Mouse (Mus musculus) thymus, postnatal 25 days (tissue): ENCODE measurements around the gene Rad23a.

Source experiments
- DNase-seq: peaks from one replicate; pipeline ENCODE4 v3.0.0; 2022

Gene Rad23a

DNA sequence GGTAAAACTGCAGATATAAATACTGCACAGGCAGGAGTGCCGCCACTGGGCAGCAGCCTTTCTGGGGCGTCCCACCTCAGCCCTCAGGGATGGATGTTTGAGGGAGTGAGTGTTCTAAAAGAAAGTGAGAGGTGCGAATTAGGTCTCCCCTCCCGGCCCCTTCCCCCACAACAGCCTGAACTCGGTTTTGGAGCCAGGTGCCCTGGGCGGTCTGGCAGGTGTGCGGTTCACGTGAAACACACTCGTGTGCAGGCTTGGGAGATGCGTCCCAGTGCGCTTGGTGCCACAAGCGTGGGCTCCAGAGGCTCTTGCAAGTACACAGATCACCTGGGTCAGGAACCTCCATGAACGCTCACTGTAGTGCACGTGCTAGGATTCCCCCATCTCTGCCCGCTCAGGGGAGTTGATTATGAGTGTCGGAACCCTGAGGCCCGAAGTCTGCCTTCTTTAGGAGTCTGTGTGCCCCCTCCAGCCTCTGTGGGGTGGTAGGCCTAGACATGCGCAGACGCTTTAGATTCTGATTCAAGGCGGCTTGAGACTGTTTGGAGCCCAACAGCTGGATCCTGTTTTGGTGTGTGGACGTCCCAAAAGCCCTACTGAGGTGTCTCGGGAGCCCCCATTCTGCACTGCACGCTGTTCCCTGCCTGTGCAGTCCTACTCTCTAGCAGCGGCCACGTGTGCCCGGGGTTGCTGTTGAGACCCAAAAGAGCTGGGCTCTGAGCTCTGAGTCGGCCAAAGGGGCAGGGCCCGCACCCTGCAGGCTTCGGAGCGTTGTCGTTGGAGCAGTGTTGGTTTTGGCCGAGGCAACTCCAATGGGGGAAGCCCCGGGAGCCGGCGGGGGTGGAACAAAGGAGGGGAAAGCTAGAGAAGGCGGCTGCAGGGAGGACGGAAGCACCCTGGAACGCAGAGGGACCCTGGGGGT, 54.4 kb downstream of the Rad23a start:
- DNase-seq: no peak

DNA sequence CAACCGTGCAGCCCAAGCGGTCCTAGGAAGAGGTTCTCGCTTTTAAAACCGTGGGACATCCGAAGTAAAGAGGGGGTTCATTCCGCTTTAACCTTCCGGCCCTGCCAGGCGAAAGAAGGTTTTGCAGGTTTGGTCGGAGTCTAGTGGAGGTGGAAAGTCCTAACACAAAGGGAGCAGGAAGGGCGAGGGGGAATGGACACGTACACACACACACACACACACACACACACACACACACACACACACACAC, 55.0 kb downstream of the Rad23a start:
- DNase-seq: no peak

DNA sequence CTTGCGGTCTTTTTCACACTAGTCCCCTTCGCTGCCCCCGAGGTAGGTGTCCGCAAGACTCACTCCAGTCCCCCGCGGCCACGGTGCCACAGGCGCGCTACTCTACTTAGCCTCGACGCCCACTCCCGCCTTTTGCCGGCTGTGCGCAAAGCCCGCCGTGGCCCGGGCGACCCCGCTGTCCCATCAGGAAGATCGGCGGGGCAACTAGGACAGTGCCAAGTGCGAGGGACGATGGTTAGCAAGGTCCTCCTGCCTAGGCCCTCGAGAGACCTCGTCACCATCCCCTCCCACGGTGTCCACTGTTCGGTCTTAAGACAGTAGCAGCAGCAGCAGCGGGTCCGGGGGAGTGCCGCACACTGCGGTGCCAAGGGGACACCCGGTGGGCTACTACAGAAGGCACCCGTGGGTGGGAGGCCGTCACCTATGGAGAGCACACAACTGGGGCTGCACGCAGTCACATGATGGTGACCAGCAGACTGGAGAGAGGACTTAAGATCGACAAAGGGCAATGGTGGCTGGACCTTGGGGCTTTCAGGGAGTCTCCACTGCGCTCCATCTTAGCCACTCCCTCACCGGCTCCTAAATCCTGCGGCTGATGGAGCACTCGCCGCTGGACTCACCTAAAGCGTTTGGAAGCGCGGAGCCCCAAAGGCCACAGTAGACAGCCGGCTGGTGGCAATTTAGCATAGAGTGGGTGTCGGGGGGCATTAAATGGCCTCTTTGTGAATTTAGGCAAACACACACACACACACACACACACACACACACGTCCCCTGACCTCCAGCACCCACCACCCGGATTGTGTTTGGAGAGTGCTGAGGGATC, 55.6 kb downstream of the Rad23a start:
- DNase-seq: no peak
